Mouse (Mus musculus) hindbrain, embryonic 11.5 days (tissue): ENCODE measurements at regions not wholly inside any gene's neighbourhood (a gene's known extent, or its start where the extent isn't known, plus 50 kb on each side); places are given as distances from the start of the nearest gene placed in this dataset.

Experiments
- ATAC-seq: fragments of 200-750 bp; cut with Nextera tagmentation; 2 replicates; pipeline ENCODE4 v1.8.0; 2017; ENCODE audit warnings: mild to moderate bottlenecking, moderate TSS enrichment, moderate library complexity; ENCODE audit not compliant: low FRiP score
- DNase-seq: peaks from one replicate; pipeline ENCODE4 v3.0.0-alpha.2; 2015; ENCODE audit warnings: low spot score
- H3K27ac ChIP-seq: fragments of 300-500 bp; sonication (generic); 2 replicates; pipeline ENCODE4 v1.5.1; 2014; ENCODE audit warnings: mild to moderate bottlenecking, low read depth, low read length
- H3K27me3 ChIP-seq: fragments of 300-500 bp; sonication (generic); 2 replicates; pipeline ENCODE4 v1.6.1; 2014; ENCODE audit warnings: mild to moderate bottlenecking, low read length, moderate library complexity, mixed read lengths; ENCODE audit not compliant: control insufficient read depth, insufficient read depth
- H3K36me3 ChIP-seq: fragments of 300-500 bp; sonication (generic); 2 replicates; pipeline ENCODE4 v1.6.1; 2014; ENCODE audit warnings: mild to moderate bottlenecking, low read length, moderate library complexity, mixed read lengths; ENCODE audit not compliant: control insufficient read depth, insufficient read depth
- H3K4me1 ChIP-seq: fragments of 300-500 bp; sonication (generic); replicated peaks from 2 replicates; pipeline ENCODE4 v1.6.1; 2014; ENCODE audit warnings: low read length, mixed read lengths; ENCODE audit not compliant: control insufficient read depth, insufficient read depth
- H3K4me2 ChIP-seq: fragments of 300-500 bp; sonication (generic); replicated peaks from 2 replicates; pipeline ENCODE4 v1.6.1; 2014; ENCODE audit warnings: mild to moderate bottlenecking, low read depth, low read length
- H3K4me3 ChIP-seq: fragments of 300-500 bp; sonication (generic); 2 replicates; pipeline ENCODE4 v1.5.1; 2014; ENCODE audit warnings: low read depth, low read length
- H3K9ac ChIP-seq: fragments of 300-500 bp; sonication (generic); 2 replicates; pipeline ENCODE4 v1.6.1; 2014; ENCODE audit warnings: low read depth, low read length
- H3K9me3 ChIP-seq: fragments of 300-500 bp; sonication (generic); 2 replicates; pipeline ENCODE4 v1.6.1; 2016; ENCODE audit warnings: low read length; ENCODE audit not compliant: control insufficient read depth
- WGBS: fragments of 180-500 bp; shearing (Covaris S2); extraction: QIAGEN DNeasy Blood & Tissue Kit; methylation state at CpG from one replicate; pipeline ENCODE4 v1.1.7; 2014; 5-methylcytosine and 5-hydroxymethylcytosine counted together

DNA sequence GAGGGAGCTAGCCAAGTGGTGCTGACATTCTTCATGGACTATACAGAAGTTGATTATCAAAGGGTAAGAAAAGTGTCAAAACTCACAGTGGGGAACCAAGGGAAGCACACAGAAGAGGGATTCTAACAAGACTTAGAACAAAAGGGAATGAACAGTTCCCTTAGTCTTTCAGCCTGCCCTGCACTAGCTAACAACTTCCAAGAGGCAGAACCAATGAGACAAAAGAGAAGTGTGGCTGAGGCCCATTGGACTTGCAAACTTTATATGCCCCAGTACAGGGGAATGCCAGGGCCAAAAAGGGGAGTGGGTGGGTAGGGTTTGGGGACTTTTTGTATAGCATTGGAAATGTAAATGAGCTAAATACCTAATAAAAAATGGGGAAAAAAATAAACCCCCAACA is 139.0 kb upstream of the Vegfc start:
- no peak overlapping the region for H3K4me2 ChIP-seq
- DNase-seq (no peak), ATAC-seq (no peak)
- no peak overlapping the region for H3K4me3 ChIP-seq
- H3K27ac ChIP-seq: no peak overlapping the region
- no peaks in the 10 kb centered on the region for H3K4me1 ChIP-seq
- H3K9me3 ChIP-seq: no peaks in the 10 kb centered on the region
- no peaks in the 10 kb centered on the region for H3K27me3 ChIP-seq
- H3K9ac ChIP-seq: no peak overlapping the region
- H3K36me3 ChIP-seq: no peaks in the 10 kb centered on the region

DNA sequence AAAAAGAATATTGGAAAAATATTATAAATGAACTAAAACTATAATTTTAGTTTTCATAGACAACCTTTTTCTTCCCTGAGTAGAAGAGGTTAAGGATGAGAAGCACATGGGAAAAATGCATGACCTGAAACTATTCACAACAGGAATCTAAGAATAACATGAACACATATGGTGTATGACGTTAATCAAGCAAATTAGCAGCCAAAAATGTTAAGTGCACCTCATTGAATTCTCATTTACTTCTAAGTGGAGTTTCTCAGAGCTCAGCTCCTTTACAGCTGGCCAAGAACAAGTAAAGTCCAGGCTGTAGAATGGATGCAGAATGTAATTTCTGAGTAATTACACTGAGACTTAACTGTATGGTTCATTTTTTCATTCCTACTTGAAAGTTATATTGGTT is 137.9 kb upstream of the Vegfc start:
- Histone ChIP-seq H3K4me1 (no peaks in the 10 kb centered on the region), H3K27ac (no peak overlapping the region), H3K4me3 (no peak overlapping the region), H3K9ac (no peak overlapping the region), H3K4me2 (no peak overlapping the region), H3K36me3 (no peaks in the 10 kb centered on the region), H3K27me3 (no peaks in the 10 kb centered on the region), H3K9me3 (no peaks in the 10 kb centered on the region)
- WGBS: 61% methylated on average over 1 of the region's 1 CpGs
- DNase-seq (no peak), ATAC-seq (no peak)

DNA sequence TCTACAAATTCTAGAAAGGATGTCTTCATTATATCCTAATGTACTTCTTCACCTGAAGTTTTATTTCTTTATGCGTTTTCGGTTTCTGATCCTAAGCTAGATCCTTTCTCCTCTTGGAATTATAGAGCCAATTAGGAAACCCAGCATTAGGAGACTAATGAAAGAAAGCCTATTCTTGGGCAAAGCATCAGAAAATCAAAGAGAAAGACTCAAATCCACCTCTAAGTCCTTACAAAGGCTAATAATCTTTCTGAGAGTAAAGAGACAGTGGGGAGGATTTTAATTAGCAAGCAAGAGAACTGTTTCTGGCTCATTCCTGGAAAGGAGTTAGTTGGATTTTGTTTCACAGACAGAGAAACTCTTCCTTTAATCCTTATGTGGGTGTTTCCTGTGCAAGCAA is 136.3 kb upstream of the Vegfc start:
- 90% methylated on average over 2 of the region's 2 CpGs for WGBS
- H3K27ac ChIP-seq: no peak overlapping the region
- ATAC-seq (no peak), DNase-seq (no peak)
- no peak overlapping the region for H3K4me3 ChIP-seq
- no peak overlapping the region for H3K9ac ChIP-seq
- no peaks in the 10 kb centered on the region for H3K9me3 ChIP-seq
- no peaks in the 10 kb centered on the region for H3K36me3 ChIP-seq
- no peaks in the 10 kb centered on the region for H3K4me1 ChIP-seq
- no peaks in the 10 kb centered on the region for H3K27me3 ChIP-seq
- H3K4me2 ChIP-seq: no peak overlapping the region

DNA sequence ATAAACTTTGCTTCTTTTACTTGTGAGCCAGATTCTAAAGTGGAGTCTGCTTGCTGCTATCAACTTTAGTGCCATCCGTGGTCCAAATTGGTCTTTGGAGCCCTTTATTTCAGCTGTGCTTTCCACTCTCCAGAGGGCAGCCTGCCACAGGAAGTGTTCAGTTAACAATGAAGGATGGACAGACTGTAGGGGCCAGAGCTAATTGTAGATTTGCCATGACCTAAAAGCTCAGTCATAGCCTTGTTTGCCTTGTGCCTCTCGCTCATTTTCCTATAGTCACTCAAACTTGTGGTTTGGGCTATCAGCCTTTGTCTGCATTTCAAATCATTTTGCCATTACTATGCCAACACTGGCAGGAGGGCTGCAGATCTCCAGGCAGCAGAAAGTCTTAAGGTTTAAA is 131.8 kb upstream of the Vegfc start:
- no peak overlapping the region for H3K9ac ChIP-seq
- H3K27ac ChIP-seq: no peak overlapping the region
- H3K27me3 ChIP-seq: no peaks in the 10 kb centered on the region
- H3K36me3 ChIP-seq: no peaks in the 10 kb centered on the region
- ATAC-seq (no peak), DNase-seq (no peak)
- WGBS: 42% methylated on average over 2 of the region's 2 CpGs
- H3K4me3 ChIP-seq: no peak overlapping the region
- H3K4me2 ChIP-seq: no peak overlapping the region
- no peaks in the 10 kb centered on the region for H3K4me1 ChIP-seq
- no peaks in the 10 kb centered on the region for H3K9me3 ChIP-seq

DNA sequence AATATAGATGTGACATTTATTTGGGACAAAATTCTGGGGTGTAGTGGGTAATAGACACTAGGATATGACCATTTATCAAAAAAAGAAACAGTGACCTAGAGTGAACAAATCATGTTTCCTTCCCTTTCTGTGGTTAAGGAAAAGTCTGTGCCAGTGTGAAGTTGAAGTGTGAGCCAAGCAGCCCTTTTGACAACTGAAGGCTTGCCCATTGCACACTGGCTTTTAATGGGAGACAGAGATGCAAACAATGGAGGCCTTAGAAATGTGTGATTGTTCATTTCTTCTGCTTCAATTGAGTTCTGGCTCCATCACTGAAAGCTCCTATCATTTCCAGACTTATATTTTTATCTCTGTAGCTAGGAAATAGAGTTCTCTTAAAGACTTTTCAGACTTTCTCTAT is 130.0 kb upstream of the Vegfc start:
- no peak overlapping the region for H3K9ac ChIP-seq
- H3K27ac ChIP-seq: no peak overlapping the region
- no peaks in the 10 kb centered on the region for H3K36me3 ChIP-seq
- H3K9me3 ChIP-seq: no peaks in the 10 kb centered on the region
- H3K27me3 ChIP-seq: no peaks in the 10 kb centered on the region
- no peak overlapping the region for H3K4me2 ChIP-seq
- ATAC-seq: no peak
- no peaks in the 10 kb centered on the region for H3K4me1 ChIP-seq
- no peak for DNase-seq
- no peak overlapping the region for H3K4me3 ChIP-seq

DNA sequence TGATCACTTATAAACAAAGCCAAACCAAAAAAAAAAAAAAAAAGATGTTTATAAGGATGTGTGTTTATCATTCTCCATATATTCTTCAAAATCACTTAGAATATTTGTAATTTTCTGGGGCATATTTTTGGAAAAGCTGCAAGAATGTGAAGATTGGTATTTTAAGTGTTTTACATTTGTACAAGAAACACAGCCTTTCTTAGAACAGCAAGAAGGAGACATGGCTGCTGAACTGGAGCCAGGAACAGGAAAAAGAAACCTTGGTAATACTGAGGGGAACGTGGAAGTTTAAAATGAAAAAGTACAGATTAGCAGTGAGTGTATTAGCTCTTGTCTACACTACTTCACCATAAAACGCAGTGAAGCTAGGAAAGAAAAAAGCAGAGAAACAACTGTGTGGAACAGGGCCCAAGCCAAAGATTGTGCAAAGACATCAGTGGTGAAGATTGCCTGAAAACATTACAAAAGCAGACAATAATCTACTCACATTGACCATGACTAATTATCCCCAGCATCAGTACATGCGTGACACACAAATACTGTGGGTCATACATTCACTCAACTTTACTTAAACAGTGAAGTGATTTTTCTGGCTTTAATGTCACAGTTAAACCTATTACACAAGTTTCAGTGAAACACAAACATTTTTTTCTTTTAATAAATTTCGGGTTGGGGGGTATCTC is 122.8 kb upstream of the Vegfc start:
- ATAC-seq: no peak
- Histone ChIP-seq H3K9ac (no peak overlapping the region), H3K4me2 (no peak overlapping the region), H3K4me1 (no peaks in the 10 kb centered on the region), H3K4me3 (no peak overlapping the region), H3K27ac (no peak overlapping the region), H3K27me3 (no peaks in the 10 kb centered on the region), H3K36me3 (no peaks in the 10 kb centered on the region), H3K9me3 (no peaks in the 10 kb centered on the region)
- WGBS: 81% methylated on average over 4 of the region's 4 CpGs
- DNase-seq: no peak

DNA sequence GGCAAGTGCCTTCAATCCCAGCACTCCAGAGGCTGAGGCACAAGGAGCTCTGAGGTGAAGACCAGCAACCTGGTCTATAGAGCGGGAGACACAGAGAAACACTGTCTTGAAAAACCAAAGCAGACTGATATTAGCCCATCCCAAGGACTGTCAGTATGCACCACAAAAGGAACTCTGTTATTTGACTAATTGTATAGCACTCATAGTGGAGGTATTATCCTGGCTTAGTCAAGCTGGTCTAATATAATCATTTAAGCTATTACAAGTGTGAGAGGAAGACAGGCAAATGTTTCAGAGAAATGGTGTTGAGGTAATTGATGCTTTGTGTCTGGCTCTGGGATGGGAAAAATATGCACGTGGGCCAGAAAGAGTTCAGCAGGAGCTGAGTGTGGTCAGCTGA is 121.3 kb upstream of the Vegfc start:
- DNase-seq (no peak), ATAC-seq (no peak)
- Histone ChIP-seq H3K9ac (no peak overlapping the region), H3K4me1 (no peaks in the 10 kb centered on the region), H3K27ac (no peak overlapping the region), H3K27me3 (no peaks in the 10 kb centered on the region), H3K36me3 (no peaks in the 10 kb centered on the region), H3K9me3 (no peaks in the 10 kb centered on the region), H3K4me3 (no peak overlapping the region), H3K4me2 (no peak overlapping the region)
- 53% methylated on average over 2 of the region's 2 CpGs for WGBS

DNA sequence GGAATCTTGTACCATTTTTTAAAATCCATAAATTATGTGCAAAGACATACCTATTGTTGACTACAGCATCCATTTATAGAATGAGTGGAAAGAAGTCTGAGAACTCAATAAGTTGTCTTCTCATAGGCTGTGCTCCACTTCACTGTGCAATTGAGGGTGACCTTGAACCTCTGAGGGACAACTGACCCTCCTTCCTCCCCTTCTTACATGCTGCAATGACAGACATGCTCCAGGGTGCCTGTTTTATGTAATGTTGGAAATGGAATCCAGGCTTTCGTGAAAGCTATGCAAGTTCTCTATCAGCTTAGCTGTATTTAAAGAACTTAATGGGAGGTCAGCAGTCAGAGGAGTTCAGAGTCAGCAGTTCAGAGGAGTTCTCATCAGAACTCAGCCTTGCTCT is 118.9 kb upstream of the Vegfc start:
- DNase-seq (no peak), ATAC-seq (no peak)
- WGBS: 73% methylated on average over 1 of the region's 1 CpGs

DNA sequence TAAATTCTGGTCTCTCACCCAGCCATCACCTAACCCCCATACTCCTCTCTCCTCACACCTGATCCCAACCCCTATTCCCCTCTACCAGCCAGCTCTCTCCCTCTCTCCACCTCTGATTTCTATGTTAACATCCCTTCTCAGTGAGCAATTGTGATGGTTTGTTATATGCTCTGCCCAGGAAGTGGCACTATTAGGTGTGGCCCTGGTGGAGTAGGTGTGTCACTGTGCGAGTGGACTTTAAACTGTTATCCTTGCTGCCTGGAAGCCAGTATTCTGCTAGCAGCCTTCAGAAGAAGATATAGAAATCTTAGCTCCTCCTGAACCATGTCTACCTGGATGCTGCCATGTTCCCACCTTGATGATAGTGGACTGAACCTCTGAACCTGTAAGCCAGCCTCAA is 114.4 kb upstream of the Vegfc start:
- Histone ChIP-seq H3K27ac (no peak overlapping the region), H3K9me3 (no peaks in the 10 kb centered on the region), H3K36me3 (no peaks in the 10 kb centered on the region), H3K4me3 (no peak overlapping the region), H3K9ac (no peak overlapping the region), H3K4me2 (no peak overlapping the region), H3K4me1 (no peaks in the 10 kb centered on the region), H3K27me3 (no peaks in the 10 kb centered on the region)
- no peak for ATAC-seq
- DNase-seq: no peak
- WGBS: 90% methylated on average over 1 of the region's 1 CpGs

More for the DNA sequence above, 118.9 kb upstream of the Vegfc start:
- Histone ChIP-seq H3K4me2 (no peak overlapping the region), H3K36me3 (no peaks in the 10 kb centered on the region), H3K27ac (no peak overlapping the region), H3K9me3 (no peaks in the 10 kb centered on the region), H3K27me3 (no peaks in the 10 kb centered on the region), H3K9ac (no peak overlapping the region), H3K4me3 (no peak overlapping the region), H3K4me1 (no peaks in the 10 kb centered on the region)
